In genomic region chr6:99599651-99600050, GRCm38 (mm10) we compare ENCODE assay signal across 8 mouse cellular contexts.
DNase-seq lines count a peak whose midpoint lies in the region; ATAC-seq lines count a peak whose summit lies in the region.

No protein-coding gene starts in this region.

- no peak overlapping the region for H3K27ac ChIP-seq in heart, embryonic 13.5 days (replicated peaks)
- H3K27ac ChIP-seq in midbrain, embryonic 12.5 days (replicated peaks): peak overlapping the region; percentile 62

- H3K9ac ChIP-seq in heart, embryonic 13.5 days: no peak overlapping the region
- H3K9ac ChIP-seq in midbrain, embryonic 12.5 days (replicated peaks): no peak overlapping the region

- H3K4me3 ChIP-seq in heart, embryonic 13.5 days: no peak overlapping the region
- H3K4me3 ChIP-seq in midbrain, embryonic 12.5 days: no peak overlapping the region

- no peak for ATAC-seq in heart, embryonic 13.5 days (ENCODE audit: extremely low read depth, insufficient number of reproducible peaks, low FRiP score, low TSS enrichment)
- ATAC-seq in midbrain, embryonic 12.5 days (ENCODE audit: low FRiP score, low read depth): peak; percentile 48

- DNase-seq in heart, postnatal 4 days: no peak
- DNase-seq in retina, embryonic 14.5 days (ENCODE audit: low spot score): peak; percentile 29
- no peak for DNase-seq in retina, postnatal 1 day
- no peak for DNase-seq in urinary bladder, postnatal 14 days (ENCODE audit: low spot score)
- DNase-seq in cerebellum, adult 11 months: no peak
- no peak for DNase-seq in left cerebral cortex, postnatal 14 days (ENCODE audit: low spot score in 2 of 2)

- intact Hi-C loops in left cerebral cortex, postnatal 14 days (cut with DNase I): loop anchor here (2.0 to 5.0 kb wide), 3 partner anchors 77 to 1492 kb away; partner anchors contain the start of gene Foxp1

- no peaks in the 10 kb centered on the region for H3K27me3 ChIP-seq in heart, embryonic 13.5 days (replicated peaks)
- 0 out of 2 replicates have a peak, but pooled peaks cover 4% of the 10 kb centered on the region for H3K27me3 ChIP-seq in midbrain, embryonic 12.5 days

- WGBS in heart, embryonic 13.5 days: 57% methylated on average over 8 of the region's 8 CpGs
- WGBS in midbrain, embryonic 12.5 days: 15% methylated on average over 8 of the region's 8 CpGs

- H3K36me3 ChIP-seq in heart, embryonic 13.5 days: no peaks in the 10 kb centered on the region
- H3K36me3 ChIP-seq in midbrain, embryonic 12.5 days: no peaks in the 10 kb centered on the region

- peaks cover 8% of the 10 kb centered on the region for H3K4me1 ChIP-seq in heart, embryonic 13.5 days
- peaks cover 11% of the 10 kb centered on the region for H3K4me1 ChIP-seq in midbrain, embryonic 12.5 days

- H3K4me2 ChIP-seq in heart, embryonic 13.5 days: 0 out of 2 replicates have a peak overlapping the region, but pooled peaks have one; percentile 52
- peak overlapping the region; percentile 26 for H3K4me2 ChIP-seq in midbrain, embryonic 12.5 days (replicated peaks)

- H3K9me3 ChIP-seq in heart, embryonic 13.5 days: no peaks in the 10 kb centered on the region
- no peaks in the 10 kb centered on the region for H3K9me3 ChIP-seq in midbrain, embryonic 12.5 days
